Mouse (Mus musculus) C2C12 (cell line): Measurements from ENCODE around the gene Cep70. TPM values are rescaled to one million over a fixed set of nuclear protein-coding genes. Genes with fewer than 3 reads are reported as not detected.

Experiments
- H3K27me3 ChIP-seq: one replicate; pipeline ENCODE4 v1.6.1; 2011; ENCODE audit not compliant: control insufficient read depth, insufficient read depth, insufficient read length
- H3K36me3 ChIP-seq: one replicate; pipeline ENCODE4 v1.6.1; 2011; ENCODE audit not compliant: control insufficient read depth, insufficient read depth
- H3K4me3 ChIP-seq: one replicate; pipeline ENCODE4 v1.5.1; 2011; ENCODE audit warnings: mild to moderate bottlenecking, control low read depth; ENCODE audit not compliant: poor library complexity, insufficient read depth, severe bottlenecking
- H3K79me2 ChIP-seq: one replicate; pipeline ENCODE4 v1.6.1; 2011; ENCODE audit not compliant: control insufficient read depth, insufficient read depth
- H3K79me3 ChIP-seq: one replicate; pipeline ENCODE4 v1.6.1; 2011; ENCODE audit warnings: low read depth, control low read depth
- H3ac ChIP-seq: one replicate; pipeline ENCODE3; 2011; ENCODE audit warnings: low read depth; ENCODE audit not compliant: control insufficient read depth, insufficient read length
- CEBPB ChIP-seq: IDR thresholded peaks from one replicate; pipeline ENCODE4 v1.6.1; 2011; ENCODE audit warnings: low read depth, mild to moderate bottlenecking, control low read depth, moderate library complexity
- CTCF ChIP-seq: IDR thresholded peaks from one replicate; pipeline ENCODE4 v1.5.1; 2011; ENCODE audit not compliant: control insufficient read depth, insufficient read depth, insufficient read length
- FOSL1 ChIP-seq: IDR thresholded peaks from one replicate; pipeline ENCODE4 v1.8.0; 2011; ENCODE audit warnings: mild to moderate bottlenecking, low read length; ENCODE audit not compliant: poor library complexity, insufficient read depth, severe bottlenecking
- MAX ChIP-seq: IDR thresholded peaks from one replicate; pipeline ENCODE4 v1.6.1; 2011; ENCODE audit warnings: mild to moderate bottlenecking, control low read depth
- MYOD1 ChIP-seq: IDR thresholded peaks from one replicate; pipeline ENCODE4 v1.6.1; 2011; ENCODE audit warnings: low read depth; ENCODE audit not compliant: control insufficient read depth, insufficient read length
- MYOG ChIP-seq: IDR thresholded peaks from one replicate; pipeline ENCODE4 v1.6.1; 2011; ENCODE audit not compliant: control insufficient read depth, insufficient read length; ENCODE audit errors: extremely low read depth
- USF1 ChIP-seq: IDR thresholded peaks from one replicate; pipeline ENCODE4 v1.6.1; 2011; ENCODE audit warnings: low read depth, mild to moderate bottlenecking, control low read depth, moderate library complexity
- polyA plus RNA-seq: library from polyadenylated mRNA; unstranded; fragments of >200 nt; fragmentation: generic; extraction: Trizol; gene quantifications from one replicate; pipeline ENCODE4 v1.2.1, GENCODE M21; 2012; ENCODE audit warnings: missing spikeins

The Cep70 gene
- polyA plus RNA-seq, 1 experiment: 2.1 TPM

DNA sequence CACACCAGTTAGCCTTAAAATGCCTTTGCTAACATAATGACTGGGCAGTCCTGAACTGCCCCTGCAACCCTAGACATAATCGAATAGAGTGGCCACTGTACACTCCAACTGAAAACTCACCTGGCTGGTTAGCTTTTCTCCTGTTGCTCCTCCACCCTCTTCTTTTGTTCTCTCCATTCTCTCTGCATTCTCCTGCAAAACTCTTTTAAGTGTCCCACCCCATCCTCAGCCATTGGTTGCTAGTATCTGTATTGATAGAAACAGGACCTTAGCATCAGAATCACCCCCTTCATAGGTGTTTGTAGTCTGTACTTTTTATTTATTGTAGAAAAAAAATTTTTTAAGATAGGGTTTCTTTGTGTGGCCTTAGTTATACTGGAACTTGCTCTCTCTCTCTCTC is 13.0 kb downstream of the Cep70 start:
- Histone ChIP-seq H3K36me3 (peaks cover 12% of the 10 kb centered on the region), H3K79me3 (no peaks in the 10 kb centered on the region), H3ac (no peak overlapping the region), H3K27me3 (no peaks in the 10 kb centered on the region), H3K4me3 (no peak overlapping the region), H3K79me2 (no peaks in the 10 kb centered on the region)
- TF ChIP-seq CEBPB (no peak), FOSL1 (no peak), CTCF (no peak)

DNA sequence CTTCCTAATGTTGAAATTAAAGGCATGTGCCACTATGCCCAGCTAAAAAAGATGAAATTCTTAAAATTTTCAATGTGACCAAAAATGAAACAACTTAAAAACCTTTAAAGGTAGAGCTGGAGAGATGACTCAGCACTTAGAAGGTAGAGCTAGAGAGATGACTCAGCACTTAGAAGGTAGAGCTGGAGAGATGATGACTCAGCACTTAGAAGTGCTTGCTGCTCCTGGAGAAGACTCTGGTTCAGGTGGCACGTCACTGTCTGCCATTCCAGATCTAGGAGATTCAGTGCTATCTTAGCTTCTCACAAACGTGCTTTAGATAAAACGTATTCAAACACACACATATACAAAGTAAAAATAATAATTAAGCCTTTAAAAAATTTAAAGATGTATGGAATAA is 13.7 kb downstream of the Cep70 start:
- Histone ChIP-seq H3K36me3 (peaks cover 12% of the 10 kb centered on the region), H3K4me3 (no peak overlapping the region), H3K27me3 (no peaks in the 10 kb centered on the region), H3K79me2 (no peaks in the 10 kb centered on the region), H3ac (no peak overlapping the region), H3K79me3 (no peaks in the 10 kb centered on the region)
- TF ChIP-seq MYOG (no peak), MYOD1 (no peak), CEBPB (no peak), USF1 (no peak), CTCF (no peak), MAX (no peak), FOSL1 (no peak)

GRCm38 (mm10) chr9:99258891-99259290 is 15.7 kb downstream of the Cep70 start:
- Histone ChIP-seq H3ac (no peak overlapping the region), H3K36me3 (peaks cover 23% of the 10 kb centered on the region), H3K27me3 (no peaks in the 10 kb centered on the region), H3K79me2 (no peaks in the 10 kb centered on the region), H3K4me3 (no peak overlapping the region), H3K79me3 (no peaks in the 10 kb centered on the region)
- TF ChIP-seq CEBPB (no peak), MYOD1 (no peak), USF1 (no peak), MAX (no peak)

GRCm38 (mm10) chr9:99304296-99304695 is 61.1 kb downstream of the Cep70 start:
- Histone ChIP-seq H3K79me2 (no peaks in the 10 kb centered on the region), H3K4me3 (no peak overlapping the region), H3K27me3 (no peaks in the 10 kb centered on the region), H3K36me3 (no peaks in the 10 kb centered on the region), H3K79me3 (no peaks in the 10 kb centered on the region), H3ac (no peak overlapping the region)
- no peak for TF ChIP-seq CTCF
- no peak for TF ChIP-seq MYOG
- TF ChIP-seq CEBPB: no peak
- TF ChIP-seq MYOD1: no peak
- no peak for TF ChIP-seq MAX
- no peak for TF ChIP-seq FOSL1
- TF ChIP-seq USF1: no peak

DNA sequence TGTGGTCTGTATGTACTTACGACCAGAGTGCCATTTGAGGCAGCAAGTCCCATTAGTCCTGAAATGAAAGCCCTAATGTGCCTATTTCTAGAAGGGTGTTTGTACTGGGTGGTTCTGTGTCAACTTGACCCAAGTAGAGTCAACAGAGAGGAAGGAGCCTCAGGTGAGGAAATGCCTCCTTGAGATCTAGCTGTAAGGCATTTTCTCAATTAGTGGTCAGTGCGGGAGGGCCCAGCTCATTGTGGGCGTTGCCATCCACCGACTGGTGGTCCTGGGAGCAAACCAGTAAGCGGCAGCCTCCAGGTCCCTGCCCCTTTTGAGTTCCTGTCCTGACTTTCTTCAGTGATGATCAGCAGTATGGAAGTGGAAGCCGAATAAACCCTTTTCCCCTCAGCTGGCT is 63.1 kb downstream of the Cep70 start:
- Histone ChIP-seq H3K36me3 (no peaks in the 10 kb centered on the region), H3K27me3 (no peaks in the 10 kb centered on the region), H3K79me3 (no peaks in the 10 kb centered on the region)

GRCm38 (mm10) chr9:99319343-99319951 is 76.3 kb downstream of the Cep70 start:
- H3K4me3 ChIP-seq: no peak overlapping the region
- no peaks in the 10 kb centered on the region for H3K36me3 ChIP-seq
- TF ChIP-seq MYOG (no peak), FOSL1 (no peak), USF1 (no peak), MYOD1 (no peak), CTCF (no peak), CEBPB (no peak), MAX (no peak)
- H3K79me2 ChIP-seq: no peaks in the 10 kb centered on the region
- H3ac ChIP-seq: no peak overlapping the region
- H3K27me3 ChIP-seq: peaks cover 13% of the 10 kb centered on the region
- H3K79me3 ChIP-seq: no peaks in the 10 kb centered on the region

More for the DNA sequence above, 63.1 kb downstream of the Cep70 start:
- Histone ChIP-seq H3ac (no peak overlapping the region), H3K79me2 (no peaks in the 10 kb centered on the region), H3K4me3 (no peak overlapping the region)
- TF ChIP-seq MYOD1 (no peak), CEBPB (no peak), CTCF (no peak), USF1 (no peak), MAX (no peak), MYOG (no peak), FOSL1 (no peak)
